Mouse (Mus musculus): ENCODE data around the gene Lama4. TPM values are rescaled to one million over a fixed set of nuclear protein-coding genes. Genes with fewer than 3 reads are reported as not detected.

The Lama4 gene
- polyA plus RNA-seq, 1 experiment from 2014 or later = 46.0 TPM

GRCm38 (mm10) chr10:38965857-38966256 is 542 bp downstream of the Lama4 start:
- H3K36me3 ChIP-seq (ENCODE audit: insufficient read depth, low read length) = no peaks in the 10 kb centered on the region
- TF ChIP-seq CTCF (IDR thresholded peaks at IDR 0.05; ENCODE audit: low read depth) = no peak
- H3K27ac ChIP-seq = peak overlapping the region; percentile 71
- H3K4me1 ChIP-seq (replicated peaks; ENCODE audit: insufficient read depth, low read length) = peaks cover 10% of the 10 kb centered on the region; the same call in 1 of the 2 replicates
- peak overlapping the region; percentile 83 for H3K4me2 ChIP-seq (ENCODE audit: low read length)
- under 1% methylated on average over 14 of the region's 14 CpGs for WGBS
- peak overlapping the region; percentile 56 for H3K9ac ChIP-seq (ENCODE audit: low read depth, low read length)
- H3K27me3 ChIP-seq (ENCODE audit: insufficient read depth, low read length) = no peaks in the 10 kb centered on the region
- peak overlapping the region; percentile 46 for H3K4me3 ChIP-seq (replicated peaks; ENCODE audit: low read depth, low read length)
- no peaks in the 10 kb centered on the region for H3K9me3 ChIP-seq (replicated peaks; ENCODE audit: low read length)
- ATAC-seq (replicated peaks; ENCODE audit: low FRiP score, low read depth) = peak; percentile 52
- peak; percentile 53 for DNase-seq (ENCODE audit: low spot score)

GRCm38 (mm10) chr10:38966646-38967045 is 1.3 kb downstream of the Lama4 start:
- peak overlapping the region; percentile 83 for H3K4me2 ChIP-seq (ENCODE audit: low read length)
- H3K9ac ChIP-seq (ENCODE audit: low read depth, low read length) = peak overlapping the region; percentile 56; the same call in 1 of the 2 replicates
- peak overlapping the region; percentile 46 for H3K4me3 ChIP-seq (replicated peaks; ENCODE audit: low read depth, low read length)
- no peak overlapping the region for H3K27ac ChIP-seq
- H3K27me3 ChIP-seq (ENCODE audit: insufficient read depth, low read length) = no peaks in the 10 kb centered on the region
- no peaks in the 10 kb centered on the region for H3K36me3 ChIP-seq (ENCODE audit: insufficient read depth, low read length)
- no peak for TF ChIP-seq CTCF (IDR thresholded peaks at IDR 0.05; ENCODE audit: low read depth)
- peaks cover 10% of the 10 kb centered on the region; the same call in 1 of the 2 replicates for H3K4me1 ChIP-seq (replicated peaks; ENCODE audit: insufficient read depth, low read length)
- DNase-seq (ENCODE audit: low spot score) = no peak
- no peaks in the 10 kb centered on the region for H3K9me3 ChIP-seq (replicated peaks; ENCODE audit: low read length)
- ATAC-seq (replicated peaks; ENCODE audit: low FRiP score, low read depth) = no peak
- 16% methylated on average over 2 of the region's 2 CpGs for WGBS

GRCm38 (mm10) chr10:38968326-38969072 is 3.2 kb downstream of the Lama4 start:
- Histone ChIP-seq H3K27me3 (ENCODE audit: insufficient read depth, low read length) (no peaks in the 10 kb centered on the region), H3K27ac (no peak overlapping the region), H3K4me1 (replicated peaks; ENCODE audit: insufficient read depth, low read length) (peaks cover 10% of the 10 kb centered on the region; the same call in 1 of the 2 replicates), H3K9me3 (replicated peaks; ENCODE audit: low read length) (no peaks in the 10 kb centered on the region), H3K4me2 (ENCODE audit: low read length) (peak overlapping the region; percentile 83), H3K4me3 (replicated peaks; ENCODE audit: low read depth, low read length) (peak overlapping the region; percentile 32), H3K36me3 (ENCODE audit: insufficient read depth, low read length) (no peaks in the 10 kb centered on the region), H3K9ac (ENCODE audit: low read depth, low read length) (no peak overlapping the region)
- DNase-seq (ENCODE audit: low spot score) (peak; percentile 50), ATAC-seq (replicated peaks; ENCODE audit: low FRiP score, low read depth) (no peak)
- 23% methylated on average over 10 of the region's 10 CpGs for WGBS
- TF ChIP-seq CTCF (IDR thresholded peaks at IDR 0.05; ENCODE audit: low read depth) = no peak

GRCm38 (mm10) chr10:38969543-38969942 is 4.2 kb downstream of the Lama4 start:
- TF ChIP-seq CTCF (IDR thresholded peaks at IDR 0.05; ENCODE audit: low read depth) = no peak
- Histone ChIP-seq H3K4me2 (ENCODE audit: low read length) (peak overlapping the region; percentile 83), H3K9me3 (replicated peaks; ENCODE audit: low read length) (no peaks in the 10 kb centered on the region), H3K27me3 (ENCODE audit: insufficient read depth, low read length) (no peaks in the 10 kb centered on the region), H3K4me1 (replicated peaks; ENCODE audit: insufficient read depth, low read length) (peaks cover 10% of the 10 kb centered on the region; the same call in 1 of the 2 replicates), H3K4me3 (replicated peaks; ENCODE audit: low read depth, low read length) (no peak overlapping the region), H3K27ac (no peak overlapping the region), H3K36me3 (ENCODE audit: insufficient read depth, low read length) (no peaks in the 10 kb centered on the region), H3K9ac (ENCODE audit: low read depth, low read length) (no peak overlapping the region)
- DNase-seq (ENCODE audit: low spot score) = no peak
- 87% methylated on average over 2 of the region's 2 CpGs for WGBS
- no peak for ATAC-seq (replicated peaks; ENCODE audit: low FRiP score, low read depth)

GRCm38 (mm10) chr10:38969975-38970374 is 4.7 kb downstream of the Lama4 start:
- ATAC-seq (replicated peaks; ENCODE audit: low FRiP score, low read depth) (no peak), DNase-seq (ENCODE audit: low spot score) (no peak)
- no peak overlapping the region for H3K27ac ChIP-seq
- H3K4me3 ChIP-seq (replicated peaks; ENCODE audit: low read depth, low read length) = no peak overlapping the region
- H3K4me1 ChIP-seq (replicated peaks; ENCODE audit: insufficient read depth, low read length) = peaks cover 5% of the 10 kb centered on the region; the same call in 1 of the 2 replicates
- no peak overlapping the region for H3K4me2 ChIP-seq (ENCODE audit: low read length)
- H3K27me3 ChIP-seq (ENCODE audit: insufficient read depth, low read length) = no peaks in the 10 kb centered on the region
- TF ChIP-seq CTCF (IDR thresholded peaks at IDR 0.05; ENCODE audit: low read depth) = no peak
- no peaks in the 10 kb centered on the region for H3K36me3 ChIP-seq (ENCODE audit: insufficient read depth, low read length)
- no peaks in the 10 kb centered on the region for H3K9me3 ChIP-seq (replicated peaks; ENCODE audit: low read length)
- 84% methylated on average over 6 of the region's 6 CpGs for WGBS
- H3K9ac ChIP-seq (ENCODE audit: low read depth, low read length) = no peak overlapping the region

- Histone ChIP-seq H3K9ac (ENCODE audit: low read depth, low read length) (no peak overlapping the region), H3K36me3 (ENCODE audit: insufficient read depth, low read length) (no peaks in the 10 kb centered on the region), H3K4me2 (ENCODE audit: low read length) (no peak overlapping the region), H3K4me3 (replicated peaks; ENCODE audit: low read depth, low read length) (no peak overlapping the region), H3K27me3 (ENCODE audit: insufficient read depth, low read length) (no peaks in the 10 kb centered on the region), H3K27ac (no peak overlapping the region), H3K9me3 (replicated peaks; ENCODE audit: low read length) (no peaks in the 10 kb centered on the region), H3K4me1 (replicated peaks; ENCODE audit: insufficient read depth, low read length) (peaks cover 4% of the 10 kb centered on the region; the same call in 1 of the 2 replicates)
- DNase-seq (ENCODE audit: low spot score) (no peak), ATAC-seq (replicated peaks; ENCODE audit: low FRiP score, low read depth) (no peak)
- WGBS = 61% methylated on average over 7 of the region's 7 CpGs
- no peak for TF ChIP-seq CTCF (IDR thresholded peaks at IDR 0.05; ENCODE audit: low read depth)
Observed at GRCm38 (mm10) chr10:38972221-38972946, 7.1 kb downstream of the Lama4 start.

All from kidney, postnatal 0 days (tissue).